Mouse (Mus musculus) gastrocnemius, postnatal 10 days (tissue): ENCODE measurements around the gene Phldb1. TPM values are rescaled to one million over a fixed set of nuclear protein-coding genes. Genes with fewer than 3 reads are reported as not detected.
A peak's percentile ranks its signal among the peaks of the same experiment; 100 is the strongest.
"Not testable (repeated sequence)": the region's sequence is repeated elsewhere in the genome, so short reads cannot be mapped to it uniquely, and the experiment has no call there.

Experiments used
- DNase-seq: peaks from one replicate; pipeline ENCODE4 v3.0.0; 2021; ENCODE audit warnings: mixed read lengths
- total RNA-seq, 2 experiments: library from RNA; stranded (reverse); gene quantifications; 2 replicates each; pipeline ENCODE4 v1.2.3; 2021

Gene Phldb1
- total RNA-seq, 2 experiments from 2014 or later = 49.8 to 82.4 TPM

GRCm38 (mm10) chr9:44652027-44652426 lies 83.0 kb downstream of the Phldb1 start:
- peak; percentile 82 for DNase-seq

GRCm38 (mm10) chr9:44648881-44649281 lies 86.1 kb downstream of the Phldb1 start:
- DNase-seq = no peak

- no peak for DNase-seq
Observed at GRCm38 (mm10) chr9:44647656-44648055, 87.3 kb downstream of the Phldb1 start.

GRCm38 (mm10) chr9:44647026-44647425 lies 88.0 kb downstream of the Phldb1 start:
- DNase-seq = no peak

GRCm38 (mm10) chr9:44646366-44646765 lies 88.6 kb downstream of the Phldb1 start:
- DNase-seq = no peak

- DNase-seq = no peak
Observed at GRCm38 (mm10) chr9:44645924-44646323, 89.1 kb downstream of the Phldb1 start.

GRCm38 (mm10) chr9:44645481-44645880 lies 89.5 kb downstream of the Phldb1 start:
- DNase-seq = peak; percentile 66

GRCm38 (mm10) chr9:44644186-44644585 lies 90.8 kb downstream of the Phldb1 start:
- DNase-seq = no peak

GRCm38 (mm10) chr9:44643103-44643502 lies 91.9 kb downstream of the Phldb1 start:
- DNase-seq = no peak

GRCm38 (mm10) chr9:44641616-44642015 lies 93.4 kb downstream of the Phldb1 start:
- no peak for DNase-seq

GRCm38 (mm10) chr9:44640646-44641357 lies 94.2 kb downstream of the Phldb1 start:
- no peak for DNase-seq

- DNase-seq = not testable (repeated sequence)
Observed at GRCm38 (mm10) chr9:44640028-44640427, 95.0 kb downstream of the Phldb1 start.

GRCm38 (mm10) chr9:44638726-44639125 lies 96.3 kb downstream of the Phldb1 start:
- DNase-seq = peak; percentile 29

- DNase-seq = peak; percentile 55
Observed at GRCm38 (mm10) chr9:44637551-44638169, 97.3 kb downstream of the Phldb1 start.

Other genes with a start within 250 kb of the Phldb1 start
- gene Cxcr5, start 173.3 kb downstream of the Phldb1 start, total RNA-seq = not detected
- gene Ddx6, start 130.3 kb downstream of the Phldb1 start, total RNA-seq = 10 to 100 TPM; 72.0 to 78.9 TPM
- not detected for gene Treh, start 62.0 kb downstream of the Phldb1 start, total RNA-seq
- 10 to 100 TPM; 85.6 to 97.8 TPM for gene Arcn1, start 32.6 kb upstream of the Phldb1 start, total RNA-seq
- 10 to 100 TPM; 45.2 to 53.1 TPM for gene Ift46, start 32.7 kb upstream of the Phldb1 start, total RNA-seq
- gene Tmem25, start 64.1 kb upstream of the Phldb1 start, total RNA-seq = 1 to 10 TPM; 6.4 to 8.0 TPM
- gene Ttc36, start 67.9 kb upstream of the Phldb1 start, total RNA-seq = 1 to 10 TPM in 1 of 2 experiments, under 1 TPM in 1; 0.70 to 1.0 TPM
- gene Kmt2a, start 146.1 kb upstream of the Phldb1 start, total RNA-seq = 10 to 100 TPM; 15.1 to 21.3 TPM
- gene Atp5l, start 185.5 kb upstream of the Phldb1 start, total RNA-seq = 100 to 1,000 TPM; 647 to 794 TPM
- gene Ube4a, start 230.4 kb upstream of the Phldb1 start, total RNA-seq = 10 to 100 TPM; 30.5 to 34.3 TPM
- gene Cd3g, start 245.2 kb upstream of the Phldb1 start, total RNA-seq = not detected
- under 1 TPM in 1 of 2 experiments, not detected in 1; 0.32 TPM for gene Cd3d, start 246.6 kb upstream of the Phldb1 start, total RNA-seq